Mouse (Mus musculus): ENCODE results near the gene Slco1a1. TPM values are rescaled to one million over a fixed set of nuclear protein-coding genes. Genes with fewer than 3 reads are reported as not detected.

The Slco1a1 gene
- total and polyA plus RNA-seq, 3 experiments: not detected

- Histone ChIP-seq H3K4me1 (ENCODE audit: control insufficient read depth, insufficient read depth, low read length) (no peaks in the 10 kb centered on the region), H3K4me3 (no peak overlapping the region), H3K36me3 (ENCODE audit: control insufficient read depth, insufficient read depth, low read length) (no peaks in the 10 kb centered on the region), H3K9ac (ENCODE audit: low read depth, low read length) (no peak overlapping the region), H3K27me3 (ENCODE audit: control insufficient read depth, insufficient read depth, low read length) (no peaks in the 10 kb centered on the region), H3K79me2 (replicated peaks; ENCODE audit: control insufficient read depth, insufficient read depth, low read length) (no peaks in the 10 kb centered on the region), H3K27ac (no peak overlapping the region)
- TF ChIP-seq CTCF (IDR thresholded peaks at IDR 0.05) (no peak), EP300 (IDR thresholded peaks at IDR 0.05; ENCODE audit: insufficient read depth, low read depth, low read length) (no peak), POLR2A (IDR thresholded peaks at IDR 0.05; ENCODE audit: insufficient read depth, low read depth, low read length) (no peak)
- WGBS: 72% methylated on average over 2 of the region's 2 CpGs
- DNase-seq: no peak
- intact Hi-C loops (cut with DNase I): no loop called here
These were observed 75.1 kb downstream of the Slco1a1 start for GRCm38 (mm10) chr6:141871711-141872110.

GRCm38 (mm10) chr6:141868735-141869134 lies 78.0 kb downstream of the Slco1a1 start:
- TF ChIP-seq POLR2A (IDR thresholded peaks at IDR 0.05; ENCODE audit: insufficient read depth, low read depth, low read length) (no peak), EP300 (IDR thresholded peaks at IDR 0.05; ENCODE audit: insufficient read depth, low read depth, low read length) (no peak), CTCF (IDR thresholded peaks at IDR 0.05) (no peak)
- intact Hi-C loops (cut with DNase I): no loop called here
- no peak for DNase-seq
- Histone ChIP-seq H3K4me1 (ENCODE audit: control insufficient read depth, insufficient read depth, low read length) (no peaks in the 10 kb centered on the region), H3K4me3 (no peak overlapping the region), H3K9ac (ENCODE audit: low read depth, low read length) (no peak overlapping the region), H3K27ac (no peak overlapping the region), H3K79me2 (replicated peaks; ENCODE audit: control insufficient read depth, insufficient read depth, low read length) (no peaks in the 10 kb centered on the region), H3K27me3 (ENCODE audit: control insufficient read depth, insufficient read depth, low read length) (no peaks in the 10 kb centered on the region), H3K36me3 (ENCODE audit: control insufficient read depth, insufficient read depth, low read length) (no peaks in the 10 kb centered on the region)
- WGBS: 74% methylated on average over 5 of the region's 5 CpGs

GRCm38 (mm10) chr6:141866026-141866425 lies 80.7 kb downstream of the Slco1a1 start:
- Histone ChIP-seq H3K27ac (no peak overlapping the region), H3K9ac (ENCODE audit: low read depth, low read length) (no peak overlapping the region), H3K79me2 (replicated peaks; ENCODE audit: control insufficient read depth, insufficient read depth, low read length) (no peaks in the 10 kb centered on the region), H3K36me3 (ENCODE audit: control insufficient read depth, insufficient read depth, low read length) (no peaks in the 10 kb centered on the region), H3K4me3 (no peak overlapping the region), H3K4me1 (ENCODE audit: control insufficient read depth, insufficient read depth, low read length) (no peaks in the 10 kb centered on the region), H3K27me3 (ENCODE audit: control insufficient read depth, insufficient read depth, low read length) (no peaks in the 10 kb centered on the region)
- no peak for DNase-seq
- TF ChIP-seq POLR2A (IDR thresholded peaks at IDR 0.05; ENCODE audit: insufficient read depth, low read depth, low read length): no peak
- no peak for TF ChIP-seq CTCF (IDR thresholded peaks at IDR 0.05)
- no peak for TF ChIP-seq EP300 (IDR thresholded peaks at IDR 0.05; ENCODE audit: insufficient read depth, low read depth, low read length)
- intact Hi-C loops (cut with DNase I): no loop called here
- 78% methylated on average over 5 of the region's 5 CpGs for WGBS

DNA sequence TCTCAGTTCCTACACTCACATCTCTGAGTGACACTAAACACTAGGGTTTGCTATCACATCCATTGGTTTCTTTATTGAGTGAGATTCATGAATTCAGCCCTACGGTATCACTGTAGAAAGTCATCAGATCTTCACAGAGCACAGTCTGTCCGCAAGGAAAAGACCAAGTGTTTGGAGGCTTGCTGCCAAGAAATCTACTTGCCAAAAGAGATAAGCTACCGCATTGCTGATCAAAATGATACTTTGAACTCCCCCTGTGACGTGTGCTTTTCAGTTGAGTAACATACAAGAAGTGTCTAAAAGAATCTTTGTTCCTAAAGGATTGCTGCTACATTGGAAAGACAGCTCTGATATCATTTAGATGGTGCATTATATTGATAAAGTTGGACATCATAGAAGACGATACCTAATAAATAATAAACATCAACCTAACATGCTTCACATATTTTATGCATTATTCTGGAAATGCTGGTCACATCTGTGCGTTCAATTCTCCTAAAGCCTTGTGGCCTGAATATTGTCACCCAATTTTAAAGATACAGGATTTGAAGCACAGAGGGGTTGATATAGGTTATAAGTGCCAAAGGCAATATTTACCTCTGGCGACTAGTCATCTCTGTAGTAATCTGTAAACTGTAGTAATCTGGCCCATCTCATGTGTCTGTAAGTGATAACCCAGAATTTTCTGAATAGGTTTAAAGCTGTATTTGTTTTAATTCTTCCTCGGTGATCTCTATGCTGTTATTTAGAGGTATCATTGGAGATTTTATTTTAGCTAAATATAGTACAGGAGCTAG lies 88.8 kb downstream of the Slco1a1 start:
- no peak overlapping the region for H3K4me3 ChIP-seq
- H3K27ac ChIP-seq: no peak overlapping the region
- TF ChIP-seq EP300 (IDR thresholded peaks at IDR 0.05; ENCODE audit: insufficient read depth, low read depth, low read length) (no peak), CTCF (IDR thresholded peaks at IDR 0.05) (no peak), POLR2A (IDR thresholded peaks at IDR 0.05; ENCODE audit: insufficient read depth, low read depth, low read length) (no peak)
- no peaks in the 10 kb centered on the region for H3K27me3 ChIP-seq (ENCODE audit: control insufficient read depth, insufficient read depth, low read length)
- no peak for DNase-seq
- intact Hi-C loops (cut with DNase I): no loop called here
- H3K79me2 ChIP-seq (replicated peaks; ENCODE audit: control insufficient read depth, insufficient read depth, low read length): no peaks in the 10 kb centered on the region
- 56% methylated on average over 8 of the region's 8 CpGs for WGBS
- no peaks in the 10 kb centered on the region for H3K36me3 ChIP-seq (ENCODE audit: control insufficient read depth, insufficient read depth, low read length)
- H3K4me1 ChIP-seq (ENCODE audit: control insufficient read depth, insufficient read depth, low read length): no peaks in the 10 kb centered on the region
- H3K9ac ChIP-seq (ENCODE audit: low read depth, low read length): no peak overlapping the region

Other genes starting within 250 kb of the Slco1a1 start
- not detected for gene Gm5724, start 173.2 kb downstream of the Slco1a1 start, total RNA-seq (2021)
- gene Gm5724, start 173.2 kb downstream of the Slco1a1 start, polyA plus RNA-seq (2012; rRNA removed): not detected in 2 replicates
- gene Slco1a4, start 90.8 kb downstream of the Slco1a1 start, total RNA-seq (2021): under 1 TPM; 0.66 to 0.68 TPM
- gene Slco1a4, start 90.8 kb downstream of the Slco1a1 start, polyA plus RNA-seq (2012; rRNA removed): 0.33 and 1.3 TPM in 2 replicates
- gene Gm6614, start 64.5 kb upstream of the Slco1a1 start, total RNA-seq (2021): not detected
- not detected in 2 replicates for gene Gm6614, start 64.5 kb upstream of the Slco1a1 start, polyA plus RNA-seq (2012; rRNA removed)

Data from heart, adult 2 months (tissue).